Mouse (Mus musculus): Measurements from ENCODE around the gene Ube2o. TPM values are rescaled to one million over a fixed set of nuclear protein-coding genes. Genes with fewer than 3 reads are reported as not detected.

The Ube2o gene
- total RNA-seq, 2 experiments from 2014 or later, result 93.7 to 101 TPM

DNA sequence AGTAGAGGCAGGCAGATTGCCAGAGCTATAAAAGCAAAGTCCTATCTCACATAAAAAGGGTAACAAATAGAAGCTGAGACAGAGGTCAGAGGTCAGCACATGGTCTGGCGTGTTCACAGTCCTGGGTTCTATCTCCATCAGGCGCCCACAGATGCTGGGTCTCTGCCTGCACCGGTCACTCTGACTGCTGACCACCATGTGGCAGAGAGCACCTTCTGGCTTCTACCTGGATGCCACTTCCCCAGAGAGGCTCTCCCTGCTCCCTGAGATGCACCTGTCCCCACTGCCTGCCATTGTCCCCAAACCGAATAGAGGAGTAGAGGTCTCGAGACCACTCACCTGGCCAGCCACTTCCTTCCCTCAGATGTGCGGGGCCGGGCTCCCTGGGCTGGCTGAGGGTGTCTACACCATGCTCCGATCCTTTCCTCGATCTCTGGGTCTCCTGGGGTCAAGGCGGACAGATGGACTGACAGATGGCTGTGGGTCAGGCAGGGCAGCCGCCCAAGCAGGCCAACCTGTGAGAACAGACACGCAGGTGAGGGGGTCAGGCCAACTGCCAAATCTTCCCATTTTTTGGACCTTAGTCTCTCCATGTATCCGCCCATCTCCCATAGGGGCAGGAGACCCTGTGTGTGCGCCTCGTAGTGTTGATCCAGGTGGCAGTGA, 28.9 kb upstream of the Ube2o start:
- Histone ChIP-seq H3K4me3 (no peak overlapping the region), H3K27ac (no peak overlapping the region)
- TF ChIP-seq CTCF (conservative IDR thresholded peaks at IDR 0.05), result no peak
- no peak for DNase-seq (ENCODE audit: low spot score in 2 of 2)

DNA sequence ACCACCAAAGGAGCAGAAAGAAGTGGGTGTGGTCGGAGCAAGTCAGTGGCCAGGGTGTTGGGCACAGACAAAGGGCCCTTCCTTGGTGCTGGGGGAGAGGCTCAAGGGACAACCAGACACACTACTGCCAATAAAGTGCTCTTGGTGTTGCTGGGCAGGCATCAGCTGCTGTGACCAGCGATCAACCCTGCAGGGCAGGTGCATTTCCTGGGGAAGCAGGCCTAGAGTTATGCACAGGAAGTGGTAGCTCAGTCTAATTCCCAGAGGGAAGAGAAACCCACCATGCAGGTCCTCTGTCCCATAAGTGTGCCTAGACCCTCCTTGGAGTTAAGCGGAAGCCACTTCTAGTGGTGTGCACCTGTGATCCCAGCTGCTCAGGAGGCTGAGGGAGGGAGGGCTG, 26.5 kb upstream of the Ube2o start:
- no peak for TF ChIP-seq CTCF (conservative IDR thresholded peaks at IDR 0.05)
- no peak overlapping the region for H3K27ac ChIP-seq
- H3K4me3 ChIP-seq, result no peak overlapping the region
- no peak for DNase-seq (ENCODE audit: low spot score in 2 of 2)

DNA sequence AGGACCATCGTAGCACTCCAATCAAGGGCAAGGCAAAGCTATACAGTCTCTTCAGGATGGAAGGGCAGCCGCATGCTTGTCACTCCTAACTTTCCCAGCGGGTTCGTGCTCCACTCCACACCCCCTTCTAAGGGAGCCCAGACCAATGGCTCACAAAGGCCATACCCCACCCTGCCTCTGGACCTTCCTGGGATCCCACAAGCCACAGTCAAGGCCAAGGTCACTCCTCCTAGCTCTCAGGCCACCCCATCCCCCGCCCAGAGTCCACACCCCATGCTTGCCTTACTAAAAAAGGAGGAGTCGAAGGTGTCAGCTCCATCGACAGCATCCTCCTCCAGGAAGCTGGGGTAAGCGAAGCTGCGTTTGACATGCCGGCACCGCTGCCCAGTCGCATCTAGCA, 22.9 kb upstream of the Ube2o start:
- no peak overlapping the region for H3K4me3 ChIP-seq
- no peak overlapping the region for H3K27ac ChIP-seq
- TF ChIP-seq CTCF (conservative IDR thresholded peaks at IDR 0.05), result no peak
- no peak for DNase-seq (ENCODE audit: low spot score in 2 of 2)

DNA sequence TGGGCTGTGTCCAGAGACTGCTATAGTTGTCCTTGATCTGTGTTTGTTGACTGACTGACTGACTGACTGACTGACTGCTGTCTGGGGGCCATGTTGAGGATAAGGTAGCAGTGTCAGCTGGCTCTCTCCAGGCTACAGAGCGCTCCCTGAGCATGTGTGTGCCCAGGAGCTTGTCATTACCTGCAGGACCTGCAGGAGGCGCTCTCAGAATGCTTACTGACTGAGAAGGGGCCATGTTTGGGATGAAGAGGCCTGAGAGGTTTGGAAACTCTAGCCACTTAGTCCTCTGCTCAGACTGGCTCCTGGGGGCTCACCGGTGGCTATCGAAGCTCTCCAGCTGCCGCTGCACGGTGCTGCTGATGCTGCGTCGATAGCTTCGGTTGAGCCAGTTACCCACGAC, 22.1 kb upstream of the Ube2o start:
- Histone ChIP-seq H3K4me3 (no peak overlapping the region), H3K27ac (no peak overlapping the region)
- DNase-seq (ENCODE audit: low spot score in 2 of 2), result no peak
- TF ChIP-seq CTCF (conservative IDR thresholded peaks at IDR 0.05), result peak; percentile 65

DNA sequence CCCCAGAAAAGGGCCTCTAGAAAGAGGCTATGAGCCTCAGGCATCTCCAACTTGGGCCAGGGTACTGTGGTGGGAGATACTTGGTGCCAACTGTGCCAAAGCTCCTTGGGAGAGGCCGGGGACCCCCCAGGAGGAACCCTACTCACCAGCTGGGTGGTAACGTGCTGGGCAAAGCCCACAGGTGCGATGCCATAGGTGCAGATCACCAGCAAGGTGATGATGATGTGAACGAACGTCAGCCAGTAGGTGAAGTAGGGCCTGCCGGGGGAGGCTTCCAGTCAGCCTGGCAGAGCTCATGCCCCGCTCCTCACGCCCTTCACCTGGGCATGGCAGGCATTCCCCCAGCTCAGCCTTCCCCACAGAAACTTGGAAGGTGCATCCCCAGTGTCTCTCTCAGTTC, 20.8 kb upstream of the Ube2o start:
- no peak for TF ChIP-seq CTCF (conservative IDR thresholded peaks at IDR 0.05)
- no peak overlapping the region for H3K4me3 ChIP-seq
- no peak for DNase-seq (ENCODE audit: low spot score in 2 of 2)
- H3K27ac ChIP-seq, result no peak overlapping the region

DNA sequence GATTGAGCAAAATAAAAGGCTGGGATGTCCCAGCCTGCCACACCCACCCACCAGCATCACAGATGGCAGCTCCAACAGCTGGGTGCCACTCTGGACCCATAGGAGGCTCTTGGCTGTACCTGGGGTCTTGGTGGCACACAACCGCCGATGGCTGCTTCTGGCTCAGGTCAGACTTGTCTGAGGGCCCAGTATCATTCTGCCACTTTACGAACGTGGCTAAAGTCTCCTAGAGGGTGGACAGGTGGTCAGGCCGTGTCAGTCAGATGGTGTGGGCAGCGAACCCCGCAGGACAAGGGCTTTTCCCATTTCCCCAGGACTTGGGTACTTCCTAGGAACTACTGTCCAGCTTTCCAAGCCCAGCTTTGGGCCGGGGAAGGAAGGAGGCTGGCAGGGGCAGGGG, 19.9 kb upstream of the Ube2o start:
- TF ChIP-seq CTCF (conservative IDR thresholded peaks at IDR 0.05), result no peak

DNA sequence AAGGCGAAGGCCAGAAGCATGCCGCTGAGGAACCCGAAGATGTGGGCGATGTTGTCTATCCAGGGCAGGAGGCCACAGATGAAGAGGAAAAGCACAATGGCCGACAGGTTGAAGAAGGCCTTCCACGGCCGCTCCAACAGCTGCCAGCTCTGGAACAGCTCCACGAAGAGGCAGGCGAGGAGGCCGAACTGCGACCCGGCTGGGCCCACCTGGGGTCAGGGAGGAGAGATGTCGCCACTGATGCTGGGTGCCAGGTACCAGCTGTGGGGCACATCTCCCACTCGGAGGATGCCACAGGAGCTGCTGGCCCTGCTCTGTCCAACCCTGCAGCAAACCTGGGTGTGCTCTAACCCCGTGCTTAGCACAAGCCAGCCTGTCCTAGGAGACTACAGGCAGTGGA, 18.0 kb upstream of the Ube2o start:
- no peak overlapping the region for H3K27ac ChIP-seq
- DNase-seq (ENCODE audit: low spot score in 2 of 2), result no peak
- no peak overlapping the region for H3K4me3 ChIP-seq
- TF ChIP-seq CTCF (conservative IDR thresholded peaks at IDR 0.05), result no peak

More for the DNA sequence above, 19.9 kb upstream of the Ube2o start:
- Histone ChIP-seq H3K27ac (no peak overlapping the region), H3K4me3 (no peak overlapping the region)
- DNase-seq (ENCODE audit: low spot score in 2 of 2), result no peak

DNA sequence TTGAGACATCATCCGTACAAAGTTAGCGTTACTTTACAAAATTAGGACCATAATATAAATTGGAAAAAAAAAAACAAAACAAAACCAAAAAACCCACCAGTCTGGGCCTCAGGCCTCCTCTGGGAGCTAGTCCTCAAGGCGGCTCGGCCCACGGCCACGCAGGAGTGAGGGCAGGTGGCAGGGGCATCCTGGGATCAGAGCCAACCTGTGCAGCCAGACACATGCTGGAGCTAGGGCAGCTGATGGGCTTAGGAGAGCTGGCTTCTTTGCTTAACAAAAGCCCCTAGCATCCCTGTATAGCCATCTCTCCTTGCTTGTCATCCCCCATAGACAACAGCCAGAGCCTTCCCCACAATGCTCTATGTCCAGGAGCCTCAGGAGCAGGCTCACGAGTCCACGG, 16.9 kb upstream of the Ube2o start:
- no peak for TF ChIP-seq CTCF (conservative IDR thresholded peaks at IDR 0.05)
- no peak overlapping the region for H3K4me3 ChIP-seq
- H3K27ac ChIP-seq, result no peak overlapping the region
- DNase-seq (ENCODE audit: low spot score in 2 of 2), result no peak

DNA sequence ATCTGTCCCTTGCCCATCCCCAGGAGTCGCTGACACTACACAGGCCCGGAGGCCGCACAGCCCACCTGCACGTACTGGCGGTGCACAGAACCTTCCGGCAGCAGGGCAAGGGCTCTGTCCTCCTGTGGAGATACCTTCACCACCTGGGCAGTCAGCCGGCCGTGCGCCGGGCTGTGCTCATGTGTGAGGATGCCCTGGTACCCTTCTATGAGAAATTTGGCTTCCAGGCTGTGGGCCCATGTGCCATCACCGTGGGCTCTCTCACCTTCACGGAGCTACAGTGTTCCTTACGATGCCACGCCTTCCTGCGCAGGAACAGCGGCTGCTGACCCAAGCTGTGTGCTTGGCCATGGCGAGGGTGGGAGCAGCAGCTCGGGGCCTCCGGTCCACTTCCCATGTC, 15.5 kb upstream of the Ube2o start:
- Histone ChIP-seq H3K4me3 (no peak overlapping the region), H3K27ac (no peak overlapping the region)
- TF ChIP-seq CTCF (conservative IDR thresholded peaks at IDR 0.05), result no peak
- no peak for DNase-seq (ENCODE audit: low spot score in 2 of 2)

DNA sequence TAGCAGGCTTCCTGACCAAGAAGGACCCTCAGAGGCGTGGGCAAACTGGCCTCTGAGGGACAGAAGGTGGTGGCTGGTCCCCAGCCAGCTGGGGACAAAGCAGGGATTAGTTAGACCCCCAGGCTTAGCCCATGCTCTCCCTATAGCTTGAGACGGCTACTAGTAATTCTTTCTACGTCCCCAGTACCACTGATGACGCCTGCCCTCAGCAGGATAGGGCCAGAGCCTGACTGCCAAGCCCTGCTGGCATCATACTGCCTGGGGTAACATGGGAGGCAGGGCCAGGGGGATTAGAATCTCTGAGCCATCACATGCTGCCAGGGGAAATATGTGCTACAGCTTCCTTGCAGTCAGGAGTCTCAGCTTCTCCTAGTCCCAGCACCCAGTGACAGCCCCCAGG, 12.1 kb upstream of the Ube2o start:
- DNase-seq (ENCODE audit: low spot score in 2 of 2), result no peak
- no peak overlapping the region for H3K4me3 ChIP-seq
- no peak overlapping the region for H3K27ac ChIP-seq
- TF ChIP-seq CTCF (conservative IDR thresholded peaks at IDR 0.05), result no peak

DNA sequence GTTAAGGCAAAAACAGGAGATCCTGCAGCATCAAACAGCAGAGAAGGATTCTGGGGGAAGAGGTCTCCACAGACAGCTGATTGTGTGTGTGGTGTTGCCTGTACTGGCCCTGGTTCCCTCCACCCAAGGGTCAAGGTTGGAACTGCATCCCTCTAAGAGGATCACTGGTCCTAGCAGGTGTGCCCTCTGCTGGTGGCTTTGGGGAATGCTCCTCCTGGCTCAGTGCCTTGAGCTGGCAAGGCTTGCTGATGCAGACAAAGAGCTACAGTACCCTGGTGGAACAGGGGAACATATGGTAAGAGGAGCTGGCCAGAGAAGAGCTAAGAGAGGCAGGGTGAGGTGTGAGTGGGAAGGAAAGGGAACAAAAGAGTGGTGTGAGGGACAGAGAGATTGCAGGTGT, 11.2 kb upstream of the Ube2o start:
- Histone ChIP-seq H3K27ac (no peak overlapping the region), H3K4me3 (no peak overlapping the region)
- DNase-seq (ENCODE audit: low spot score in 2 of 2), result peak; percentile 90 to 98
- peak; percentile 99 for TF ChIP-seq CTCF (conservative IDR thresholded peaks at IDR 0.05)

DNA sequence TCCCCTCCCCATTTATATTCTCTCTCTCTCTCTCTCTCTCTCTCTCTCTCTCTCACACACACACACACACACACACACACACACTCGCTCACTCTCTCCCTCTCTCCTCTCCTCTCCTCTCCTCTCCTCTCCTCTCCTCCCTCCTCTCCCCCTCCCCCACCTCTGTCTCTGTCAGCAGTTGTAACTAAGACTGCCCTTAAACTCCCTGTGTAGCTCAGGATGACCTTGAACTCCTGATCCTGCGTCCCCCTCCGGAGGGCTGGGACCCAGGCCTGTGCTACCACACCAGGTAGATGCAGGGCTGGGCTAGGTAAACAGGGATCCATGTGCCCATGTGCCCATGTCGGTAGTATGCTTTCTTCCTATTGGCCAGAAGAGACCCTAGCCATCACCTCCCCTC, 10.4 kb upstream of the Ube2o start:
- no peak for DNase-seq (ENCODE audit: low spot score in 2 of 2)
- Histone ChIP-seq H3K4me3 (no peak overlapping the region), H3K27ac (no peak overlapping the region)
- TF ChIP-seq CTCF (conservative IDR thresholded peaks at IDR 0.05), result no peak

DNA sequence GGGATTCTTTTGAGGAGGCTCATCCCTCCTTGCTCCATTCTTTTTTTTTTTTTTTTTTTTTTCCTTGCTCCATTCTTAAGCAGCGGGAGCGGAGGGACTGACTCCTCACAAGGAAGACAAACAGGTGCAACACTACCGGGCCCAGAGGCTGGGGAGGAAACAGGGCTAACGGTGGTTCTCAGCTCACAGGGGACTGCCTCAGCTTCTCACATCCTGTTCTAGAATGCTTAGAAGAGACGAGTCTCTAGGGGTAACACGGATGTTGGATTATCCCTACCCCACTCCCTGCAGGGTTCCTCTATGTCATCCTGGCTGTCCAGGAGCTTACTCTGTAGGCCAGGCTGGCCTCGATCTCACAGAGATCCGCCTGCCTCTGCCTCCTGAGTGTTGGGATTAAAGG, 8.3 kb upstream of the Ube2o start:
- Histone ChIP-seq H3K4me3 (no peak overlapping the region), H3K27ac (no peak overlapping the region)
- no peak for TF ChIP-seq CTCF (conservative IDR thresholded peaks at IDR 0.05)
- DNase-seq (ENCODE audit: low spot score in 2 of 2), result no peak

DNA sequence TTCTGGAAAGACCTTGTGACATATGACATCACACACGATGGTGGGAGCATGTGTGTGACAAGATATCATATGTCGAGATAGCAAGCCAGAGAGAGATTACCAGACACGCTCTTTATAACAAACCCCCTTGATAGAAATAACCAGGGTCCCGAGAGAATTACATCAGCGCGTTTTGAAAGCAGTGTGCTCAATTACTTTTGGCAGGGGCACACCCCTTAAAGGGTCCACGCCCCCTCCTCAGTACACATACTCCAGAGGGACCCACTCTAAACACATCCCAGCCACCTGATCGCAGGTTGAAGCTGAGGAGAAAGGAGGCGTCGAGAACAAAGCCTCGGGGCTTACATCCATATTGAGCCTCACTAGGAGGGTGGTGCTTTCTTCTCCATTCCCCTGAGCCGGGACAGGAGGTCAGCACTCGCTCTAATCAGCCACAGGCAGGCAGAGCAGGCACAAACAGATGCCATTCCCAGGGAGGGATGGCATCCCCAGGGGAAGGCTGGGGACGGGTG, 7.8 kb upstream of the Ube2o start:
- DNase-seq (ENCODE audit: low spot score in 2 of 2), result no peak

More for the DNA sequence above, 7.8 kb upstream of the Ube2o start:
- Histone ChIP-seq H3K27ac (no peak overlapping the region), H3K4me3 (no peak overlapping the region)
- no peak for TF ChIP-seq CTCF (conservative IDR thresholded peaks at IDR 0.05)

All from layer of hippocampus, adult 2 months (tissue).